Comparison of ENCODE assay signal across 24 mouse cellular contexts in genomic region chr4:44582687-44583086, GRCm38 (mm10).
DNase-seq lines count a peak whose midpoint lies in the region; ATAC-seq and TF ChIP-seq lines count a peak whose summit lies in the region.
"Had no signal": no experiment of that assay in that cellular context is flagged by ENCODE, and none has a peak within 500 bp of the region (broad histone marks: within the 10 kb centered on the region; RNA-seq: fewer than 3 reads in every experiment).

No protein-coding gene starts in this region.

- H3K36me3 ChIP-seq in MEL (ENCODE audit: control insufficient read depth in 1 of 2, insufficient read depth in 2 of 2, low read length in 2 of 2): no peaks in the 10 kb centered on the region
- H3K36me3 ChIP-seq: embryonic facial prominence, embryonic 10.5 days; embryonic facial prominence, embryonic 12.5 days; forebrain, embryonic 15.5 days; G1E had no signal

- no peaks in the 10 kb centered on the region for H3K79me2 ChIP-seq in MEL (ENCODE audit: control insufficient read depth, insufficient read depth, low read length, poor library complexity)

- H3K9ac ChIP-seq in MEL (ENCODE audit: control insufficient read depth, low read depth, low read length, poor library complexity, severe bottlenecking): no peak overlapping the region
- H3K9ac ChIP-seq: embryonic facial prominence, embryonic 12.5 days; forebrain, embryonic 13.5 days; forebrain, embryonic 15.5 days; forebrain, postnatal 0 days had no signal

- no peaks in the 10 kb centered on the region for H3K9me3 ChIP-seq in MEL (replicated peaks; ENCODE audit: insufficient read depth, low read length)
- H3K9me3 ChIP-seq: embryonic facial prominence, embryonic 10.5 days; embryonic facial prominence, embryonic 12.5 days; forebrain, embryonic 13.5 days; forebrain, embryonic 15.5 days; G1E had no signal

- peaks cover 2 to 6% of the 10 kb centered on the region in 2 experiments; a peak in 2 of 4 replicates for H3K4me1 ChIP-seq in MEL (ENCODE audit: control insufficient read depth in 1 of 2, insufficient read depth in 2 of 2, low read length in 2 of 2)
- H3K4me1 ChIP-seq: embryonic facial prominence, embryonic 10.5 days; embryonic facial prominence, embryonic 12.5 days; forebrain, embryonic 13.5 days; forebrain, embryonic 15.5 days had no signal

- no peak for TF ChIP-seq RAD21 in MEL (IDR thresholded peaks at IDR 0.05; ENCODE audit: low read depth, low read length)

- no peak for TF ChIP-seq CTCF in MEL (IDR thresholded peaks at IDR 0.05 in 2 of 3, conservative IDR thresholded peaks at IDR 0.05 in 1 of 3; ENCODE audit: control insufficient read depth in 1 of 3, insufficient read depth in 1 of 3, low read depth in 2 of 3, low read length in 3 of 3, poor library complexity in 1 of 3, severe bottlenecking in 1 of 3)

- H3K27ac ChIP-seq in MEL (ENCODE audit: control insufficient read depth, low read depth, low read length): no peak overlapping the region
- H3K27ac ChIP-seq: embryonic facial prominence, embryonic 10.5 days; embryonic facial prominence, embryonic 12.5 days; forebrain, embryonic 13.5 days; forebrain, embryonic 15.5 days had no signal

- peak; percentile 80 for DNase-seq in MEL (ENCODE audit: low read depth, low spot score)
- no peak for DNase-seq in cerebellum, postnatal 25 days
- no peak for DNase-seq in spleen, postnatal 10 days (ENCODE audit: low spot score in 2 of 2)
- DNase-seq in kidney, postnatal 4 days: no peak
- DNase-seq: adrenal gland, adult 8-10 months; adrenal gland, postnatal 14 days; adrenal gland, postnatal 36 days; B cell, adult 2 months; cerebellum, adult 11-12 months; cerebellum, adult 2 months; cerebellum, adult 9-10 months; cerebellum, postnatal 10 days; cerebellum, postnatal 36 days; forebrain, postnatal 0 days had no signal

- peaks cover 0 to 2% of the 10 kb centered on the region in 2 experiments; a peak in 2 of 4 replicates for H3K27me3 ChIP-seq in MEL (ENCODE audit: control insufficient read depth in 1 of 2, insufficient read depth in 2 of 2, low read length in 2 of 2)
- H3K27me3 ChIP-seq: CH12.LX; embryonic facial prominence, embryonic 12.5 days; forebrain, embryonic 15.5 days had no signal

- ATAC-seq in common myeloid progenitor, adult 5-6 weeks (replicated peaks; ENCODE audit: low read depth, poor library complexity, severe bottlenecking): peak; percentile 77
- ATAC-seq: activated CD4-positive, CD25-positive, alpha-beta regulatory T cell, adult 4 months; CD4-positive, CD25-positive, alpha-beta regulatory T cell, adult 4 months; forebrain, embryonic 13.5 days; forebrain, embryonic 15.5 days; forebrain, postnatal 0 days; Patski had no signal

- no peak overlapping the region for H3K4me3 ChIP-seq in MEL (ENCODE audit: control insufficient read depth in 1 of 2, insufficient read depth in 1 of 2, low read depth in 2 of 2, low read length in 2 of 2)
- H3K4me3 ChIP-seq: embryonic facial prominence, embryonic 10.5 days; embryonic facial prominence, embryonic 12.5 days; forebrain, embryonic 13.5 days; forebrain, embryonic 15.5 days had no signal

- peak; percentile 69 to 80; a peak in 3 of 4 replicates for TF ChIP-seq EP300 in MEL (IDR thresholded peaks at IDR 0.05; ENCODE audit: low read depth in 1 of 2, low read length in 2 of 2)

- TF ChIP-seq POLR2A in MEL (IDR thresholded peaks at IDR 0.05; ENCODE audit: control insufficient read depth in 1 of 2, insufficient read depth in 1 of 2, low read depth in 1 of 2, low read length in 2 of 2, poor library complexity in 1 of 2): no peak

TF ChIP-seq in MEL, 35 proteins besides CTCF, POLR2A, EP300 and RAD21:
- peak; percentile 52; the same call in 1 of the 2 replicates for TF ChIP-seq MAZ (IDR thresholded peaks at IDR 0.05; ENCODE audit: low read depth, low read length)
- no peak for TF ChIP-seq NRF1 (IDR thresholded peaks at IDR 0.05; ENCODE audit: insufficient read depth, low read depth, low read length, poor library complexity, severe bottlenecking)
- 0 out of 2 replicates have a peak, but pooled peaks have one; percentile 15 for TF ChIP-seq MAX (IDR thresholded peaks at IDR 0.05; ENCODE audit: low read length)
- no peak for TF ChIP-seq POLR2AphosphoS5 (IDR thresholded peaks at IDR 0.05; ENCODE audit: borderline replicate concordance, low read depth, low read length)
- no peak for TF ChIP-seq MEF2A (IDR thresholded peaks at IDR 0.05; ENCODE audit: extremely low read depth, insufficient replicate concordance, low read depth, low read length, poor library complexity, severe bottlenecking)
- peak; percentile 56 for TF ChIP-seq ETS1 (IDR thresholded peaks at IDR 0.05; ENCODE audit: low read depth, low read length)
- no peak for TF ChIP-seq USF2 (IDR thresholded peaks at IDR 0.05; ENCODE audit: borderline replicate concordance in 1 of 2, insufficient read depth in 1 of 2, low read depth in 1 of 2, low read length in 2 of 2)
- TF ChIP-seq TCF12 (IDR thresholded peaks at IDR 0.05; ENCODE audit: low read depth, low read length): peak; percentile 81
- TF ChIP-seq SMC3 (IDR thresholded peaks at IDR 0.05; ENCODE audit: low read depth, low read length): no peak
- TF ChIP-seq E2F4 (IDR thresholded peaks at IDR 0.05; ENCODE audit: borderline replicate concordance, low read depth, low read length): no peak
- TF ChIP-seq GATA1 (IDR thresholded peaks at IDR 0.05; ENCODE audit: low read depth, low read length): peak; percentile 82
- TF ChIP-seq ZC3H11A (IDR thresholded peaks at IDR 0.05; ENCODE audit: low read depth, low read length): no peak
- no peak for TF ChIP-seq NELFE (IDR thresholded peaks at IDR 0.05; ENCODE audit: low read depth, low read length)
- TF ChIP-seq TAL1 (IDR thresholded peaks at IDR 0.05; ENCODE audit: low read length): peak; percentile 42; the same call in 1 of the 2 replicates
- TF ChIP-seq CHD1 (IDR thresholded peaks at IDR 0.05; ENCODE audit: low read depth, low read length): no peak
- TF ChIP-seq RCOR1 (IDR thresholded peaks at IDR 0.05; ENCODE audit: low read depth, low read length): peak; percentile 94
- no peak for TF ChIP-seq BHLHE40 (IDR thresholded peaks at IDR 0.05; ENCODE audit: borderline replicate concordance, low read depth, low read length)
- no peak for TF ChIP-seq ELF1 (IDR thresholded peaks at IDR 0.05; ENCODE audit: low read depth, low read length)
